Mouse (Mus musculus) testis, adult 2 months (tissue): ENCODE data around the gene Hspd1.

ENCODE experiments used
- CTCF ChIP-seq: fragments of 200-500 bp; IDR thresholded peaks from 2 replicates; pipeline ENCODE4 v1.5.1; 2012; ENCODE audit warnings: low read depth, mild to moderate bottlenecking, inconsistent platforms, low read length, moderate library complexity; ENCODE audit not compliant: control insufficient read depth, insufficient read depth, insufficient replicate concordance
- POLR2A ChIP-seq: fragments of 200-500 bp; IDR thresholded peaks from 2 replicates; pipeline ENCODE4 v1.6.1; 2012; ENCODE audit warnings: low read depth, mild to moderate bottlenecking, inconsistent platforms, low read length, moderate library complexity; ENCODE audit not compliant: control insufficient read depth

GRCm38 (mm10) chr1:55087932-55088610 lies at the start of gene Hspd1, which contains the start of gene Hspe1:
- TF ChIP-seq CTCF = no peak
- TF ChIP-seq POLR2A = peak; percentile 90
